Mouse (Mus musculus) activated CD4-positive, CD25-positive, alpha-beta regulatory T cell, adult 9 weeks (primary cell): ENCODE data around the gene Gpbp1. TPM values are rescaled to one million over a fixed set of nuclear protein-coding genes. Genes with fewer than 3 reads are reported as not detected.

Experiments used
- polyA plus RNA-seq: library from polyadenylated mRNA; unstranded; fragments of 100-300 nt; shearing (Covaris generic); gene quantifications from one replicate; pipeline ENCODE4 v1.2.1, GENCODE M21; 2017

Gene Gpbp1
- 175 TPM for polyA plus RNA-seq

DNA sequence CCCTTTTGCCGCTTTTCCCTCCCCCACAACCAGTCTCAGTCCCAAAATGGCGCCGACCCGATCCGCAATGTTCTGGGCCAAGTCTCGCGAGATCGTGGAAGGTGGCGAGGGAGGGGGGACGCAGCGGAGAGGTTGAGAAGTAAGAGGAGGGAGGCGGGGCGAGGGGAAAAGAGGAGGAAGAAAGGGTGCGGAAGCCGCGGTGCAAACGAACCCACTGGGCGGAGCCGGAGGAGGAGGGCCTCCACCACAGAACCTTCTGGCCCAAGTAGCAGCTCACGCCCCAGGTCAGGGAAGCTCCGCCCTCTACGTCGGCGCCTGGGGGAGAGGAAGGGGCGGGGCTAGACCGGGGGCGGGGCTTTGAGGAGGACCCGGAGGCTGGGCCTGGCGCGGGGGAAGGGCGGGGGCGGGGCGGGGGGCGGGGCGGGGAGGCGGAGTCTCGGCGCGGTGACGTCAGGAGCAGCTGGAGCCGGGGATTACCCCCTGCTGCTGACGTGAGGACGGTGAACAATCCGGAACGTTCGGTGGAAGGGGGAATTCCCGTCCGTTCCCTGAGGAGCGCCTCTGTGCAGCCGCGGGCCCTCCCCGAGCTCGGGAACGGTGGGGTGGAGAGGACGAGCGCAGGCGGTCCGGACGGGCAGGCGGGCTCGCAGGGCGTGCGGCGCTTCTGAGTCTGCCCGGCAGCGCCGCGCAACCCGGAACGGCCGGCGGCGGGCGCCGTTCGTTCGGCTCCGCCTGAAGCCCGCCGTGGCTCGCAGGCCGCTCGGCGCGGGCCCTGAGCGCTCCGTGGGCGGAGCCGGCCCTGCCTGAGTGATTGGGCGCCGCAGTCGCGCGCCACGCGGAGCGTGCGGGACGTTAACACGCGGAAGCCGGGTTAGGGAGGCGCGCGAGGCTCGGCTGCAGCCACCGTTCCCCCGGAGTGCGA, at the start of gene Gpbp1:
TSS of gene Gpbp1 (minus strand) at position 310 of the 922 bp plus-strand sequence.

Other genes starting within 250 kb of the Gpbp1 start
- gene Actbl2, start 235.1 kb downstream of the Gpbp1 start, polyA plus RNA-seq, result 0.10 TPM
- not detected for gene Gm49496, start 59.8 kb upstream of the Gpbp1 start, polyA plus RNA-seq
- gene Gm10198, start 102.7 kb upstream of the Gpbp1 start, polyA plus RNA-seq, result not detected
- 14.5 TPM for gene Mier3, start 190.9 kb upstream of the Gpbp1 start, polyA plus RNA-seq